Mouse (Mus musculus) olfactory bulb, adult 2 months (tissue): Measurements from ENCODE around the gene Olfr652.

Experiments
- CTCF ChIP-seq: fragments of 200-500 bp; IDR thresholded peaks from 2 replicates; pipeline ENCODE4 v1.5.1; 2012; ENCODE audit warnings: low read depth, mild to moderate bottlenecking, low read length, moderate library complexity; ENCODE audit not compliant: insufficient read depth
- POLR2A ChIP-seq: fragments of 200-500 bp; IDR thresholded peaks from 2 replicates; pipeline ENCODE4 v1.6.1; 2012; ENCODE audit warnings: mild to moderate bottlenecking, low read depth, low read length, moderate library complexity; ENCODE audit not compliant: insufficient read depth

GRCm38 (mm10) chr7:104603173-104603572, 42.5 kb downstream of the Olfr652 start:
- TF ChIP-seq CTCF (no peak), POLR2A (no peak)
